Mouse (Mus musculus) heart, postnatal 14 days (tissue): ENCODE results near the gene Nr1h4. TPM values are rescaled to one million over a fixed set of nuclear protein-coding genes. Genes with fewer than 3 reads are reported as not detected.

Experiments used
- DNase-seq, 2 experiments: peaks; one replicate each; pipeline ENCODE4 v3.0.0; 2021 to 2022
- intact Hi-C: fragments of 180-260 bp; cut with DNase I; formaldehyde crosslinking; loops from one replicate; pipeline ENCODE4 v1.15.1; 2025
- total RNA-seq, 2 experiments: library from RNA; stranded (reverse); gene quantifications; 2 replicates each; pipeline ENCODE4 v1.2.3; 2021

The Nr1h4 gene
- total RNA-seq, 2 experiments from 2014 or later: 0.51 to 0.53 TPM

DNA sequence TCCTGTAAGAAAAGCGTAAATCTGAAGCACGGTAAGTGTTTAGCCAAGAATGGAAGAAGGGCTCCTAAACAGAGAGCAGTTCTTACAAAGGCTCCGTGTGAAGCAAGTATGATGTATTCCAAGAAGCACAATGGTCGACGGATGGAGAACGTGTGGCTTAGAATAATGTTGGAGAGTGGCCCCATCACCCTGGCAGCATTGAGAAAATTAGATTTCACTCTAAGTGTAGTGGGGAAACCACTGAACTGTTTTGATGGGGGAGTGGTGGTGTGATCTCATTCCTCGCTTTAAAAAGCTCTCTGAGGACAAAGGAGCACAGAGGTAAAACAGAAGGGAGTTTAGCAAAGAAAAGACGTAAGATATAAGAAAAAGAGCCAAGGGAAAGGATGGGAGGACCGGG, 95.9 kb downstream of the Nr1h4 start:
- intact Hi-C loops: no loop called here
- no peak for DNase-seq

DNA sequence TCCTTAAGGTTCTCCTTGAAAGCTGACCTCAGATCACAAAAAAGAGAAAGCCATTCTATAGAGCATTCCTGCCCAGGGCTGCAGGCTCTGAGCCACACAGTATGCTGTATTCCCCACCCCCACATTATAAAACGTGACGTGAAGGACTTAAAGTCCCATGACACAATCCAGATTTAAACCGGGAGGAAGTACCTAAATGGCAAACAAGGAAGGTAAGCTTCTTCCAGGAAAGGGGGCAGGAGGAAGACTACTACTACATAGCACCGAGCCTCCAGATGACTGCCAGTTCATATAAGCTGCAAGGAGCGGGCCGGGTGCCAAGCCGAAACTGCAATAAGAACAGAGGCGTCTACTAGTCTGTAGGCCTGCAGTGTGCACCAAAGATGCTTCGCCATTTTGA, 97.5 kb downstream of the Nr1h4 start:
- intact Hi-C loops: no loop called here
- no peak for DNase-seq

DNA sequence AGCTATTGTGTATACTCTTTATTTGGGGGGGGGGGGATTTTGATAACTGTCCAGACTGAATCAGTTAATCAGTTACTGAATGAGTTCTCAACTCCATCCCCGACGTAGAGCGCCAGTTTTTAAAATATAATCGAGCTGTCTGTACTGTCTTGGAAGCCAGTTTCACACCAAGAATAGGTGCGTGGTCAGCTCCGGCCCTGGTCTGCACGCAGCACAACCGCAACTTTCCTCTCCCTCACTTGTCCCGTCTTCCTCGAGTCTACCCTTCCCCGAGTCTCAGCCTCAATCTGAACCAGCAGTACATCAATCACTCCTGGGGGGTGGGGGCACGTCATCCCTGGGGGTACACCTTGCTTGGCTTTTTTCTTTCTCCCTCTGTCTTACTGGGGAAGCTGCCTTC, 98.0 kb downstream of the Nr1h4 start:
- no peak for DNase-seq
- intact Hi-C loops: no loop called here

DNA sequence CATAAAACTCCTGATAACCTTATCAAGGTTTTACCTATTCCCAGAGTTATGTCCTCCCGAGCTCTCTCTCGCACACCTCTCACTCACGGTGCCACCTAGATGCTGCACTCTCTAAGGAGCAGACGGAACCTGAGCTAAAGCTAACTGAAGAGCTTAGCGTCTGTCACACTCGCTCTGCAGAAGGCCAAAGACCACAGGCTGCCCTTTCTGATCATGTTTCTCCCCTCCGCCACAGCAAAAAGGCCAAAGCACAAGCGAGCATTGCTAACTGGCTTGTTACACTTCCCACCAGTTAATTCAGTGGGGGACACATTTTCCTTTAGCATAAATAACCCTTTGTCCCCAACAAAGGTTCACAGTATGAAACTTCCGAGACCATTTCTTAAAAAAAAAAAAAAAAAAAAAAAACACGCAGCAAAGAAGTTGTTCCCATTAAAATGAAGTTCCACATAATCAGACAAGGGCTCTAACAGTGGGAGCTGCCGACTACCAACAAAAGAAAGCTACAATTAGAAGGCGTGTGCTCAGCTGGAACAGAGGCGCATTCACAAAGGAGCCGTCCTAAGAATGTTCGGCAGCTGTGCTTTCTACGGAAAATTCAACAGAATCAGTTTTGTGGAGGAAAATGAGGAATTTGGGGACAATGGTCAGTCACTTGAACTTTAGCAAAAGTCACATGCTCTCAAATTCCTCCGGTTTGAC, 98.7 kb downstream of the Nr1h4 start:
- intact Hi-C loops: no loop called here
- no peak for DNase-seq

DNA sequence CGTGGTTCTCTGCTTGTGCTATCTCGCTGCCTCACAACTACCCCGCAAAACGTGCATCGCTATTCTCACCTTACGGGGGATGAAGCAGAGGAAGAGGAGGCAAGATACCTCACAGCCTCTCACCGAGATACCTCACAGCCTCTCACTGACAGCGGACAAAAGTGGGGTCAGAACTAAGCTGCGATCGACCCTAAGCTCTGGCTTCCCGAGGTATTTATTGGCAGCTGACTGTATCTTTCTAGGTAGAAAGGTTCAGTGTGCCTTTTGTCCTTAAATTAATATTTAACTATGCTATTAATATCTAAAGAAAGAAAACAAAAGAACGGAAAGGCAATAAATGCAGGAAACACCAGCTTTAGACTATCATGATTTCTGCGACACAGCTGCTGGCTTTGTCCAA, 100.6 kb downstream of the Nr1h4 start:
- DNase-seq: no peak
- intact Hi-C loops: no loop called here

DNA sequence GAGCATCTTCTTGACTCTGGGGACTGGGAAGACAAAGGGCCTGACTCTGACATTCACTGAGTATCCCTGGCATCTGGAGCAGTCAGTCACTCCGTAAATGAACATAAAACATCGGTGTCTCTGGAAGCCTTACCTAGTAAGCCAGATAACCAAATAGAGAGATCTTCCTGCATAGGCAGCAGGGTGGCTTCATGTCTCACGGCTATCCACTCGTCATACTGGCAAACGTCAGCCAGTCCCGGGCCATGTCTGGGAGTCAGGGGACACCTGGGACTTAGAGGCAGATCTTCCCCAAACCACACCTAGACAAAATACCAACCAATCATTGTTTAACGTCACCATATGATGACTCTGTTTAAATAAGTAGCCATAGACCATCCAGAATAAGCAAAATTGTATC, 102.6 kb downstream of the Nr1h4 start:
- intact Hi-C loops: no loop called here
- DNase-seq: no peak

DNA sequence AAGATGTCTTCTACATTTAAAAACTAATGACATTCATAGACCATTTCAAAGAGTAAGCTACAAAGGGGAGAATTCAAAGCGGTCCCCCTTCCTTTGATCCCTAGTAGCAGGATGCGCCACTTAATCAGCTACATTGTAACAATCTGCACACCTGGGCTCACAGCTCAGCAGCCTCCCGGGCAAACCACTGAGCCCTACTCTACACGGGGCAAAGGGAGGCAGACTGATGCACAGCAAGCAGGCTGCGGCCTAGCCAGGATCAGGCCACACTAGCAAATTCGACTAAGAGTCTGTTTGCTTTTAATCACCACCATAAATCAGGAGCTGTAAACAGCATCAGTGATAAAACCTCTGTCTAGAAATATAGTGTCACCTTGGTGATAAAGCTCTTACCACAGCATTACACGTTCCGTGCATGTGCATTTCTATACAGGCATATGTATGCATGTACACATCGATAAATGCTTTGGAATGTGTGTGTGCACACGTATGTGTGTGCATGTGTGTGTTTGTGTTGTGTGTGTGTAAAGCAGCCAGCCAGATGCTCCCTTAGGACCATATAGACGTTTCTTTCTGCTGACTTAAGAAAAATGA, 108.5 kb downstream of the Nr1h4 start:
- intact Hi-C loops: no loop called here
- DNase-seq: no peak

DNA sequence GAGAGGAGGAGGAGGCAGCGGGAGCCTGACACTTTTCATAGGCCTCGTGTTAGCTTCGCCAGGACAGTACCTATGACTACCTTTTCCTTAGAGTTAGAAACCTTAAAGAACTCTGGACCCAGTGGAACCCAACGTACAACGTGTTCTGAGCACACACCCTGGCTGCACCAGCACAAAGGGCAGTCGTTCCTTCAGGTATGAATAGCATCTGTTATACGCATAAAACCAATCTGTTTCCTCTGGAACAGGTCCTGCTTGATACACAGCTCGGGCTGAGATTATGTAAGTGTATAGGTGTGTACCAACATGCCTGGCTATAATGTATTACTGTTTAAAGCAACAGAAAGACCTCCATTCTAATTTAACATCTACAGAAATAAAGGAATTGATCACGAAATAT, 109.2 kb downstream of the Nr1h4 start:
- intact Hi-C loops: no loop called here
- DNase-seq: no peak

DNA sequence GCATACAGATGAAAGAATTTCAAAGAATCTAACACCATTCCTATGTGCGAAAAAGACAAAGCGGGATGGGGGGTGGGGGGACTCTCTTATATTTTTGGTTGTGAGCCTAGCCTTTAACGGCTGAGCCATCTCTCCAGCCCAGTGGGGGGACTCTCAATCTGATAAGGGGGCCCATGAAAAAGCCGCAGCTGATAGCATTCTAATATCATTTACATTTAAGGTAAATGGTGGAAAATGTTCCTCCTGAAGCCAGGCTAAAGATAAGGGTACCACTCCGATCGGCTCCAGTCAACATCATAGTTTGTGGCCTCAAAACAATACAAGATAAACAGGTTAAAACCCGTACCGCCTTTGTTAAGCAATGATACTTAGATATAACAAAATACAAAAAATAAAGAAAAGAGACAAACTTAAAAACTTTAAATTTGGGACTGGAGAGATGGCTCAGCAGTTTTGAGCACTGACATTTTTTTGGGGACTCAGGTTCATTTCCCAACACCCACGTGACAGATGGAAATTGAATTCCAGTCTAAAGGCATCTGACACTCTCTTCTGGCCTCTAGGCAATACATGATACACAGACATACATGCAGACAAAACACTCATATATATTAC, 110.1 kb downstream of the Nr1h4 start:
- intact Hi-C loops: no loop called here

DNA sequence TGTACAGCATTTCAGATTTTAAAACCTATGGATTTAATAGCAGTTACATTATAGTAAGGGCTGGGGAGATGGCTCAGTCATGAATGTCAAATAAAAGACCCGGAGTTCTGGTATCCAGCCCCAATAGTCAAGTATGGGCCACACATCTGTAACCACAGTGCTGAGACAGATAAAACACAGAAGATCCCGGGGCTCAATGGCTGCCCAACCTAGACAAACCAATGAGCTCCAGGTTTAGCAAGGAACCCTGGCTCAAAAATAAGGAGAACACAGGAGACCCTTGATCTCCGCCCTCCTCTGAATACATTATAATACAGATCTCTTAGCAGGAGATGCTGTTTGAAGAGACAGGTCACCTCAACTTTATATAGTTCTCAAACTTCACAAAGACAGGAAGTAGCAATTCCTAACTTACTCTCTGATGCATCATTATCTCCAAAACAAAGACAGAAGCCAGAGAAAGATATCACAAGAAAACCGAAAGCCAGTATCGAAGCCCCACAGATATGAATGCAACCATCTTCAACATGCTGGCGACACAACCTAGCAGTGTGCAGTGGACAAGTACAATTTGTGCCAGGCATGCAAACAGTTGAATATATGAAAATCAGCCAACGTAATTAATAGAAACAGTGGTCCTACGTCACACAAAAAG, 110.8 kb downstream of the Nr1h4 start:
- no peak for DNase-seq
- intact Hi-C loops: no loop called here

More for the DNA sequence above, 110.1 kb downstream of the Nr1h4 start:
- DNase-seq: no peak

DNA sequence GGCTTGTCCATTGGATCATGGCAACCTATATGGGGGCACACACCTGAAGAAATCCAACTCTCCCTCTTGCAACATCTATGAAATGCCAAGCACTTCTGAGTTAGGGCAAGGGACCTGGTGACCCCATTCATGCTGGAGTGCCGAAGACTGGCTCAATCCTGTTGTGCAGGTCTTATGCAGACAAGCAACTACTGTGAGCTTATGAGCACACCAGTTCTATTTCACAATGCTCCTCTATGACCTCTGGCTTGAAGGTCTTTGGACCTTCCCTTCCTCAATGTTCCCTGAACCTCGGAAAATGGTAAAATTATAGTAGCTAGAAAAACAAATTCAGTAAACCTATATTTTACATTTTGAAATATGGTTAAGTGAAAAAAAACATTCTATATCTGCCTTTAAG, 115.4 kb downstream of the Nr1h4 start:
- no peak for DNase-seq
- intact Hi-C loops: no loop called here

DNA sequence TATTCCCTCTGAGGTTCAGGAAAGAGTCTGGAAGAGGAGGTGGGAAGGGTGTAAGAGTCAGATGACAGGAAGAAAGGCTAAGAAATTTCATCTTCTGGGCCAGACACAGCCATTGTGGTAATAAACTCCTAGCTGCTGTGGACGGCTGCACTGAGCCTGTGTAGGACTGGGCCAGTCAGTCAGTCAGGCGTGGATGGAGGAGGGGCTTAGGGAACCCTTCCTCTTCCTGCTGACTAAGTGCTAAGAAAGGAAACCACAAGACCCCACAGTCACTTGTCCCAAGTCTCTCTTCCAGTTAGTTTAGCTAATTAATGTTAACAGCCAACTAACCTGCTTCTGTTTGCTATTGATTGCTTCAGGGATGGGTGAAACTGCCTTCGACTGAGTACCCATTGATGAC, 117.9 kb downstream of the Nr1h4 start:
- no peak for DNase-seq
- intact Hi-C loops: no loop called here

DNA sequence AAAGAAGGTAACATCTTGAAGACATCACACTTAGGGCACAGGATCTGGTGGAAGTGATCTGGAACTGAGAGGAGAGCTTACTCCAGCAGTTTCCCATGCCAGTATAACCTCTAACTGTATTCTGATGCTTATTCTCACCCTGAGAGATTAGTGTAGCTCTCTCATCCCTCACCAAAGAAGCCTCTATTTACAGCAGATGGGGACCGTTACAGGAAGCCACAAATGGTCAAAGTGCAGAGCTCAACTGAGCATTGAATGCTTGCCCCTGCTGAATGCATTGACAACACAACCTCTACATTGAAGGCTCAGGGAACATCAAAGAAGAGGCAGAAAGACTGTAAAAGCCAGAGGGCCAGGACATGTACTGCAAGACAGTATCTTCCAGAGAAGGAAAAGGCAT, 125.8 kb downstream of the Nr1h4 start:
- intact Hi-C loops: no loop called here

DNA sequence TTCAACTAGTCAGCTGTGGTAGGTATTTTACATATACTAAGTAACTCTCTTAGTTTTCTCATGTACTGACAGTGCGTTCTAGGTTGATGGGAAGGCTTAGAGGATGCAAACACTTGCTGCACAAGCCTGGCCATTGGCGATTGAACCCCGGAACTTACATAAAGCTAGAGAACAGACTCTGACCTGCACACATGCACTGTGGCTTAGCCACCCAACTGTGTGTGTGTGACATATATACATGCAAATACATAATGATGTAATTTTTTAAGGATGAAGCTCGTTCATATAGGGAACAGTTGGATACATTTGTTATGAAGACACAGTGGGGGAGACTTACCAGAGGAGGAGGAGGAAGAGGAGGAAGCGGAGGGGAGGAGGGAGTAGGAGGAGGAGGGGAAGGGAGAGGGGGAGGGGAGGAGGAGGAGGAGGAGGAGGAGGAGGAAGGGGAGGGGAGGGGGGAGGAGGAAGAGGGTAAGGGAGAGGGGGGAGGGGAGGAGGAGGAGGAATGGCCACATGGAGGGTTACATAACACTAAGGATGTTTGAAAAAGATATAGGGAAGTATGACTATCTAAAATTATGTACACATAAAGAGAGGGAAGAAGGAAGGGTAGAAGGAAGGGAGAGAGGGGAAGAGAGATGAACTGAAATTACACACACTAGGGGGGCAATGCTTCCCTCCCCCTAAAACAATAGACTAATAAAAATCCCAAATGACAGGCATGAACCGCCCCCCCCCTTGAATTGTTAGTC, 126.5 kb downstream of the Nr1h4 start:
- intact Hi-C loops: no loop called here

More for the DNA sequence above, 125.8 kb downstream of the Nr1h4 start:
- no peak for DNase-seq

DNA sequence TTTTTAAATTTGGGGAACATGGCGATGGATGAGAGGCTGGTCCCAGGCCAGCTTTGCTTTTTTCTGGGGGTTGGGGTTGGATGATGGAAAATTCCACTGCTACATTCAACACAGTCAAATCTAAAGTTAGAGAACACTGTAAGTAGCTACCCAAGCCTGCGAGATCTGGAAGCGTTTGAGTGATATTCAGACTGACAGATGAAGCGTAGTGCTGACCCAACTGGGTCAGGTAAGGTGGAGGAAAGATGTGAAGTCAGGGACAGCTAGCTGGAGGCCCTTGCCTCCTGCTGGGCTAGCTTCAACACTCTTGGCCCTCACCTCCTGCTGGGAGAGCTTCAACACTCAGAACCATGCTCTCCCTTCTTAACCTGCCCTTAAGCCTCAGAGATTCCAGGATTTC, 128.4 kb downstream of the Nr1h4 start:
- intact Hi-C loops: no loop called here

More for the DNA sequence above, 126.5 kb downstream of the Nr1h4 start:
- no peak for DNase-seq

More for the DNA sequence above, 128.4 kb downstream of the Nr1h4 start:
- no peak for DNase-seq

Other genes starting within 250 kb of the Nr1h4 start
- 1 to 10 TPM; 3.3 to 4.9 TPM for gene Ano4, start 188.8 kb downstream of the Nr1h4 start, total RNA-seq
- gene Gas2l3, start 89.6 kb downstream of the Nr1h4 start, total RNA-seq: 1 to 10 TPM; 3.5 to 5.5 TPM
- gene Slc17a8, start 87.7 kb upstream of the Nr1h4 start, total RNA-seq: under 1 TPM in 1 of 2 experiments, not detected in 1; 0.17 TPM
- gene Scyl2, start 152.7 kb upstream of the Nr1h4 start, total RNA-seq: 10 to 100 TPM; 17.8 to 18.9 TPM
- gene Actr6, start 198.7 kb upstream of the Nr1h4 start, total RNA-seq: 10 to 100 TPM in 1 of 2 experiments, 1 to 10 TPM in 1; 9.9 to 11.8 TPM
- gene Uhrf1bp1l, start 211.4 kb upstream of the Nr1h4 start, total RNA-seq: 10 to 100 TPM; 24.7 to 29.0 TPM